Mouse (Mus musculus) CH12.LX (cell line): ENCODE data around the gene Larp7. TPM values are rescaled to one million over a fixed set of nuclear protein-coding genes. Genes with fewer than 3 reads are reported as not detected.

Experiments used
- DNase-seq: peaks from one replicate; pipeline ENCODE4 v3.0.0-alpha.2; 2013; ENCODE audit errors: extremely low read depth
- H3K27ac ChIP-seq: 2 replicates; pipeline ENCODE4 v1.5.1; 2012; ENCODE audit warnings: low read depth, mild to moderate bottlenecking, control low read depth, moderate library complexity; ENCODE audit not compliant: insufficient read depth
- H3K27me3 ChIP-seq: replicated peaks from 2 replicates; pipeline ENCODE3; 2012; ENCODE audit warnings: inconsistent platforms
- H3K36me3 ChIP-seq, 2 experiments: replicated peaks in 1 of 2; 2 replicates each; pipeline versions ENCODE3 to v1.6.1; 2012; ENCODE audit warnings: inconsistent platforms in 1 of 2, low read length in 1 of 2, mild to moderate bottlenecking in 1 of 2, mixed read lengths in 1 of 2, moderate library complexity in 1 of 2; ENCODE audit not compliant: control insufficient read depth in 1 of 2, insufficient read depth in 1 of 2
- H3K4me1 ChIP-seq, 2 experiments: 2 replicates each; pipeline ENCODE4 v1.6.1; 2012; ENCODE audit warnings: inconsistent platforms in 1 of 2, moderate library complexity in 1 of 2; ENCODE audit not compliant: insufficient read depth in 2 of 2, control insufficient read depth in 1 of 2
- H3K4me2 ChIP-seq: 2 replicates; pipeline ENCODE4 v1.6.1; 2012; ENCODE audit warnings: low read depth, mild to moderate bottlenecking, control low read depth; ENCODE audit not compliant: poor library complexity, insufficient read depth, severe bottlenecking
- H3K4me3 ChIP-seq, 3 experiments: fragments of 150-350 bp in 1 of 3; sonication (generic) in 1 of 3; replicated peaks in 1 of 3; 2 replicates each; pipeline versions ENCODE3 to v1.5.1; 2011 to 2012; ENCODE audit warnings: low read depth in 2 of 3, low read length in 2 of 3, mild to moderate bottlenecking in 2 of 3, moderate library complexity in 2 of 3, control low read depth in 1 of 3, improper control_type of control experiment in 1 of 3, inconsistent platforms in 1 of 3, mixed read lengths in 1 of 3; ENCODE audit not compliant: poor library complexity in 1 of 3
- H3K79me2 ChIP-seq: replicated peaks from 2 replicates; pipeline ENCODE4 v1.6.1; 2012; ENCODE audit warnings: mild to moderate bottlenecking, moderate library complexity; ENCODE audit not compliant: control insufficient read depth, poor library complexity, insufficient read depth, severe bottlenecking; ENCODE audit errors: extremely low read depth
- H3K9ac ChIP-seq: 2 replicates; pipeline ENCODE4 v1.6.1; 2012; ENCODE audit warnings: low read depth, mild to moderate bottlenecking, control low read depth, moderate library complexity; ENCODE audit not compliant: insufficient read depth
- H3K9me3 ChIP-seq: replicated peaks from 2 replicates; pipeline ENCODE3; 2012; ENCODE audit warnings: low read length, inconsistent platforms, mixed read lengths
- BHLHE40 ChIP-seq: IDR thresholded peaks from 2 replicates; pipeline ENCODE4 v1.6.1; 2011; ENCODE audit warnings: mild to moderate bottlenecking, low read depth, low read length, improper control_type of control experiment
- CHD1 ChIP-seq: IDR thresholded peaks from 2 replicates; pipeline ENCODE4 v1.6.1; 2012; ENCODE audit warnings: low read depth, low read length, improper control_type of control experiment, inconsistent platforms
- CHD2 ChIP-seq: IDR thresholded peaks from 2 replicates; pipeline ENCODE4 v1.6.1; 2011; ENCODE audit warnings: low read length, improper control_type of control experiment
- CTCF ChIP-seq, 2 experiments: IDR thresholded peaks in 1 of 2; conservative IDR thresholded peaks in 1 of 2; 2 replicates each; pipeline ENCODE4 v1.5.1; 2011 to 2012; ENCODE audit warnings: low read depth in 2 of 2, low read length in 2 of 2, improper control_type of control experiment in 1 of 2, inconsistent platforms in 1 of 2, mild to moderate bottlenecking in 1 of 2, moderate library complexity in 1 of 2
- ELF1 ChIP-seq: IDR thresholded peaks from 2 replicates; pipeline ENCODE4 v1.6.1; 2014; ENCODE audit warnings: low read depth, mild to moderate bottlenecking, inconsistent platforms, low read length, improper control_type of control experiment
- EP300 ChIP-seq: IDR thresholded peaks from 2 replicates; pipeline ENCODE4 v1.6.1; 2011; ENCODE audit warnings: low read length, improper control_type of control experiment
- ETS1 ChIP-seq: conservative IDR thresholded peaks from 2 replicates; pipeline ENCODE4 v1.6.1; 2012; ENCODE audit warnings: low read depth, mild to moderate bottlenecking, inconsistent platforms, low read length, improper control_type of control experiment, moderate library complexity
- HCFC1 ChIP-seq: IDR thresholded peaks from 2 replicates; pipeline ENCODE4 v1.6.1; 2012; ENCODE audit warnings: low read depth, mild to moderate bottlenecking, inconsistent platforms, low read length, improper control_type of control experiment
- IRF4 ChIP-seq: IDR thresholded peaks from 2 replicates; pipeline ENCODE4 v1.6.1; 2014; ENCODE audit warnings: low read depth, mild to moderate bottlenecking, inconsistent platforms, low read length, improper control_type of control experiment
- JUN ChIP-seq: IDR thresholded peaks from 2 replicates; pipeline ENCODE4 v1.6.1; 2011; ENCODE audit warnings: low read depth, mild to moderate bottlenecking, low read length, improper control_type of control experiment, moderate library complexity; ENCODE audit not compliant: insufficient read depth
- KAT2A ChIP-seq: IDR thresholded peaks from 2 replicates; pipeline ENCODE4 v1.6.1; 2012; ENCODE audit warnings: low read length, improper control_type of control experiment, inconsistent platforms; ENCODE audit not compliant: insufficient replicate concordance
- MAFK ChIP-seq: IDR thresholded peaks from 2 replicates; pipeline ENCODE4 v1.6.1; 2011; ENCODE audit warnings: low read length, improper control_type of control experiment; ENCODE audit not compliant: insufficient replicate concordance
- MAX ChIP-seq: IDR thresholded peaks from 2 replicates; pipeline ENCODE4 v1.6.1; 2011; ENCODE audit warnings: low read length, improper control_type of control experiment
- MAZ ChIP-seq: IDR thresholded peaks from 2 replicates; pipeline ENCODE4 v1.6.1; 2012; ENCODE audit warnings: low read depth, mild to moderate bottlenecking, inconsistent platforms, low read length, improper control_type of control experiment, moderate library complexity
- MEF2A ChIP-seq: IDR thresholded peaks from 2 replicates; pipeline ENCODE4 v1.6.1; 2014; ENCODE audit warnings: low read depth, mild to moderate bottlenecking, inconsistent platforms, low read length, improper control_type of control experiment, borderline replicate concordance
- MXI1 ChIP-seq: IDR thresholded peaks from 2 replicates; pipeline ENCODE4 v1.6.1; 2011; ENCODE audit warnings: mild to moderate bottlenecking, low read depth, low read length, improper control_type of control experiment
- RAD21 ChIP-seq: IDR thresholded peaks from 2 replicates; pipeline ENCODE4 v1.6.1; 2011; ENCODE audit warnings: low read depth, mild to moderate bottlenecking, low read length, improper control_type of control experiment, moderate library complexity
- RCOR1 ChIP-seq: conservative IDR thresholded peaks from 2 replicates; pipeline ENCODE4 v1.6.1; 2012; ENCODE audit warnings: low read depth, mild to moderate bottlenecking, inconsistent platforms, low read length, improper control_type of control experiment
- SIN3A ChIP-seq: IDR thresholded peaks from 2 replicates; pipeline ENCODE4 v1.6.1; 2012; ENCODE audit warnings: low read length, improper control_type of control experiment, inconsistent platforms
- TBP ChIP-seq: conservative IDR thresholded peaks from 2 replicates; pipeline ENCODE4 v1.6.1; 2011; ENCODE audit warnings: low read depth, low read length, improper control_type of control experiment
- UBTF ChIP-seq: IDR thresholded peaks from 2 replicates; pipeline ENCODE4 v1.6.1; 2012; ENCODE audit warnings: low read depth, mild to moderate bottlenecking, inconsistent platforms, low read length, improper control_type of control experiment, moderate library complexity
- USF1 ChIP-seq: IDR thresholded peaks from 2 replicates; pipeline ENCODE4 v1.6.1; 2014; ENCODE audit warnings: low read depth, mild to moderate bottlenecking, inconsistent platforms, low read length, improper control_type of control experiment
- ZC3H11A ChIP-seq: IDR thresholded peaks from 2 replicates; pipeline ENCODE4 v1.6.1; 2012; ENCODE audit warnings: low read depth, mild to moderate bottlenecking, inconsistent platforms, low read length, improper control_type of control experiment
- ZKSCAN1 ChIP-seq: IDR thresholded peaks from 2 replicates; pipeline ENCODE4 v1.6.1; 2012; ENCODE audit warnings: low read depth, inconsistent platforms, low read length, improper control_type of control experiment, borderline replicate concordance
- ZNF384 ChIP-seq: IDR thresholded peaks from 2 replicates; pipeline ENCODE4 v1.6.1; 2012; ENCODE audit warnings: low read depth, low read length, improper control_type of control experiment, inconsistent platforms
- dilution Hi-C: fragments of 300-500 bp; cut with MboI; formaldehyde crosslinking; loops from 2 replicates; pipeline ENCODE4 v1.14.3; 2020; ENCODE audit warnings: low sequenced_read_pairs; ENCODE audit not compliant: extremely low pct_unique_long_range_greater_than_20kb, extremely low pct_ligation_motif_present
- in situ Hi-C: fragments of 300-500 bp; cut with MboI; formaldehyde crosslinking; loops from 3 replicates; pipeline ENCODE4 v1.14.3; 2019; ENCODE audit warnings: low sequenced_read_pairs, low pct_ligation_motif_present, low pct_unique_long_range_greater_than_20kb, mixed read lengths
- polyA plus RNA-seq: library from polyadenylated mRNA; unstranded; fragments of >175 nt; gene quantifications from 2 replicates; pipeline ENCODE4 v1.2.1, GENCODE M21; 2012; ENCODE audit warnings: low read depth; ENCODE audit not compliant: insufficient read length
- total RNA-seq, 2 experiments: library from RNA; depleted of rRNA; stranded (reverse); fragments of 300-350 nt in 1 of 2; fragments of >200 nt in 1 of 2; gene quantifications; 2 replicates each; pipeline ENCODE4 v1.2.3; 2012 to 2014

Gene Larp7
- total and polyA plus RNA-seq, 3 experiments: 28.9 to 70.6 (median 35.5) TPM

- H3K27me3 ChIP-seq: no peaks in the 10 kb centered on the region
- H3K4me1 ChIP-seq: peaks cover 17 to 22% of the 10 kb centered on the region in 2 experiments
- no peak overlapping the region for H3K9ac ChIP-seq
- H3K9me3 ChIP-seq: no peaks in the 10 kb centered on the region
- in situ Hi-C loops (no loop called here), dilution Hi-C loops (no loop called here)
- H3K79me2 ChIP-seq: no peaks in the 10 kb centered on the region
- H3K36me3 ChIP-seq: no peaks in the 10 kb centered on the region
- TF ChIP-seq IRF4 (peak; percentile 86), ZC3H11A (no peak), ETS1 (peak; percentile 28; the same call in 1 of the 2 replicates), USF1 (no peak), JUN (peak; percentile 28; the same call in 1 of the 2 replicates), CHD2 (no peak), CTCF (conservative IDR thresholded peaks at IDR 0.05 in 1 of 2, IDR thresholded peaks at IDR 0.05 in 1 of 2; ENCODE audit: low read depth in 2 of 2, low read length in 2 of 2) (no peak), ELF1 (no peak), MEF2A (peak; percentile 30; the same call in 1 of the 2 replicates), TBP (no peak), HCFC1 (no peak), ZNF384 (no peak), UBTF (no peak), MAZ (no peak), RCOR1 (no peak), KAT2A (no peak), CHD1 (no peak), SIN3A (no peak), ZKSCAN1 (no peak), MAFK (no peak), EP300 (peak; percentile 52), MAX (no peak), BHLHE40 (no peak), MXI1 (no peak), RAD21 (no peak)
- H3K27ac ChIP-seq: peak overlapping the region; percentile 39; the same call in 1 of the 2 replicates
- no peak overlapping the region for H3K4me2 ChIP-seq
- no peak overlapping the region for H3K4me3 ChIP-seq
- DNase-seq: no peak
Observed at GRCm38 (mm10) chr3:127492663-127493062, 60.5 kb downstream of the Larp7 start.
